Mouse (Mus musculus) Muller cell, postnatal 12 days (primary cell): Measurements from ENCODE around the gene Tmem175.
"Not testable (repeated sequence)": the region's sequence is repeated elsewhere in the genome, so short reads cannot be mapped to it uniquely, and the experiment has no call there.

Experiments used
- DNase-seq: peaks from one replicate; pipeline ENCODE4 v3.0.0-alpha.2; 2015; ENCODE audit errors: inconsistent ontology term

The Tmem175 gene

GRCm38 (mm10) chr5:108629634-108630483 lies at the start of gene Tmem175, which contains the start of gene Gak:
Gene Tmem175, plus strand, starts transcription at chr5:108629770.
Gene Gak, minus strand, starts transcription at chr5:108629755.
- DNase-seq, result peak; percentile 93

GRCm38 (mm10) chr5:108581361-108581891 lies 48.1 kb upstream of the Tmem175 start:
- DNase-seq, result no peak

GRCm38 (mm10) chr5:108599923-108600322 lies 29.6 kb upstream of the Tmem175 start:
- DNase-seq, result no peak

- no peak for DNase-seq
Observed at GRCm38 (mm10) chr5:108602537-108602936, 27.0 kb upstream of the Tmem175 start.

GRCm38 (mm10) chr5:108610426-108610825 lies 19.1 kb upstream of the Tmem175 start:
- no peak for DNase-seq

GRCm38 (mm10) chr5:108621870-108622269 lies 7.7 kb upstream of the Tmem175 start:
- DNase-seq, result peak; percentile 20

GRCm38 (mm10) chr5:108626050-108626660 lies 3.4 kb upstream of the Tmem175 start:
- DNase-seq, result no peak

GRCm38 (mm10) chr5:108628891-108629633 lies 508 bp upstream of the Tmem175 start:
- no peak for DNase-seq

GRCm38 (mm10) chr5:108633676-108634075 lies 4.1 kb downstream of the Tmem175 start:
- no peak for DNase-seq

GRCm38 (mm10) chr5:108634088-108634487 lies 4.5 kb downstream of the Tmem175 start:
- not testable (repeated sequence) for DNase-seq

- no peak for DNase-seq
Observed at GRCm38 (mm10) chr5:108636172-108636571, 6.6 kb downstream of the Tmem175 start.

- no peak for DNase-seq
Observed at GRCm38 (mm10) chr5:108643674-108644073, 14.1 kb downstream of the Tmem175 start.

- DNase-seq, result no peak
Observed at GRCm38 (mm10) chr5:108645651-108646342, 16.2 kb downstream of the Tmem175 start.

- DNase-seq, result no peak
Observed at GRCm38 (mm10) chr5:108646343-108646660, 16.7 kb downstream of the Tmem175 start.

GRCm38 (mm10) chr5:108647311-108647710 lies 17.7 kb downstream of the Tmem175 start:
- no peak for DNase-seq

- no peak for DNase-seq
Observed at GRCm38 (mm10) chr5:108647820-108648465, 18.4 kb downstream of the Tmem175 start.

GRCm38 (mm10) chr5:108648937-108649576 lies 19.5 kb downstream of the Tmem175 start:
- DNase-seq, result no peak

- no peak for DNase-seq
Observed at GRCm38 (mm10) chr5:108650341-108650740, 20.8 kb downstream of the Tmem175 start.

- DNase-seq, result no peak
Observed at GRCm38 (mm10) chr5:108651136-108651720, 21.7 kb downstream of the Tmem175 start.

- DNase-seq, result peak; percentile 15
Observed at GRCm38 (mm10) chr5:108651823-108652222, 22.3 kb downstream of the Tmem175 start.
